Mouse (Mus musculus) liver, embryonic 13.5 days (tissue): ENCODE measurements around the gene Commd6. TPM values are rescaled to one million over a fixed set of nuclear protein-coding genes. Genes with fewer than 3 reads are reported as not detected.

Experiments
- ATAC-seq: fragments of 200-750 bp; cut with Nextera tagmentation; 2 replicates; pipeline ENCODE4 v1.8.0; 2017; ENCODE audit warnings: low read depth, mild to moderate bottlenecking, moderate number of reproducible peaks, moderate library complexity
- DNase-seq: peaks from one replicate; pipeline ENCODE4 v3.0.0; 2022
- H3K27ac ChIP-seq: fragments of 300-500 bp; sonication (generic); 2 replicates; pipeline ENCODE4 v1.5.1; 2015; ENCODE audit warnings: moderate library complexity, mild to moderate bottlenecking, inconsistent platforms
- H3K27me3 ChIP-seq: fragments of 300-500 bp; sonication (generic); 2 replicates; pipeline ENCODE4 v1.6.1; 2015; ENCODE audit warnings: mild to moderate bottlenecking, inconsistent platforms
- H3K36me3 ChIP-seq: fragments of 300-500 bp; sonication (generic); 2 replicates; pipeline ENCODE4 v1.6.1; 2015; ENCODE audit warnings: mild to moderate bottlenecking, inconsistent platforms
- H3K4me1 ChIP-seq: fragments of 300-500 bp; sonication (generic); replicated peaks from 2 replicates; pipeline ENCODE4 v1.6.1; 2015; ENCODE audit warnings: inconsistent platforms
- H3K4me2 ChIP-seq: fragments of 300-500 bp; sonication (generic); 2 replicates; pipeline ENCODE4 v1.6.1; 2015; ENCODE audit warnings: inconsistent platforms, mild to moderate bottlenecking, moderate library complexity
- H3K4me3 ChIP-seq: fragments of 300-500 bp; sonication (generic); replicated peaks from 2 replicates; pipeline ENCODE4 v1.5.1; 2015; ENCODE audit warnings: mild to moderate bottlenecking, inconsistent platforms
- H3K9ac ChIP-seq: fragments of 300-500 bp; sonication (generic); 2 replicates; pipeline ENCODE4 v1.6.1; 2015; ENCODE audit warnings: mild to moderate bottlenecking, inconsistent platforms
- H3K9me3 ChIP-seq: fragments of 300-500 bp; sonication (generic); replicated peaks from 2 replicates; pipeline ENCODE4 v1.6.1; 2016; ENCODE audit warnings: inconsistent platforms
- WGBS: fragments of 180-500 bp; shearing (Covaris S2); methylation state at CpG from one replicate; pipeline ENCODE4 v1.1.7; 2015; ENCODE audit not compliant: insufficient replicate concordance; 5-methylcytosine and 5-hydroxymethylcytosine counted together
- polyA plus RNA-seq: library from polyadenylated mRNA; unstranded; fragments of >200 nt; fragmentation: Nextera tagmentation; extraction: Ambion mirVana; gene quantifications from 2 replicates; pipeline ENCODE4 v1.2.1, GENCODE M21; 2015

Commd6 gene
- polyA plus RNA-seq, 1 experiment from 2014 or later: 60.8 TPM

DNA sequence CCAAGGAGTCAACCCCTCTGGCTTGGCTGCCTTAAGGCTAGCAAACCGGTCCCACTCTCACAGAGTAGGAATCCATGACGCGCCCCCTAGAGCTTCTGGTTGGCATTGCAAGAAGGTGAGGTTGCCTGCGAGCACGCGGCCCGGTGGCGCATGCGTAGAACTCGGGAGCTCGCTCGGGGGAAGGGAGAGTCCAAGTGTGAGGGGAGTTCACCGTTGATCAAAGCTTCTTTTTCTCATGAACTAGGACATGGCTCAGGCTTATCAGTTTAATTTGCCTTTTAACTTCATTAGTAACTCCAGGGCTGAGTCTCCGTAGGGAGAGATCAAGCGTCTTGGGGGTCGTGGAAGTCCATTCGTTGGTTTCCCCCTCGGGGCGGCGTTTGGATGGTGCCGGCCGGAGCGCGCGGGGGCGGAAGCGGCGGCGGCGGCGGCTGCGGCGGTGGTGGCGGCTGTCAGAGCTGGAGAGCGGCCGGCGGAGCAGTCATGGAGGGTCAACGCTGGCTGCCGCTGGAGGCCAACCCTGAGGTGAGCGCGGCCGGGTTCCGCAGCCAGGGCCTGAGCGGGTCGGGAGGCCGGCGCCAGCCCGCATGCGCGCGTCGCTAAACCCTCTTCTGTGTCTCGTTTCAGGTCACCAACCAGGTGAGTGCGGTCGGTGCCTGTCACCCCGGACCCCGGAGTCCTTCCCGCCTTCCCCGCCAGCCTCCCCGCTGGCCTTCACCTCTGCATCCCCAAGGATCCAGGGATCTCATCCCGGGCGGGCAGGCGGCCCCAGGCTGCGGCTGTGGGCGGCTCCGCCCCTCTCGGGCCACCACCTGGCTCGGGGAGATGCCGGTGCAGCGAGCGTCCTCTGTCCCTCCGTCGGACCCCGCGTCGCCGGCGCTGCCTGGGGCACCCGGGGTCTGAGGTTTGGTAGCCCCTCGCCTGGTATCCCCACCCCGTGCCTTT lies 13.4 kb upstream of the Commd6 start, which contains the start of gene Uchl3:
Gene Uchl3 (plus strand): TSS at position 387 of the 945 bp plus-strand sequence.
- Histone ChIP-seq H3K4me1 (peaks cover 20% of the 10 kb centered on the region), H3K27me3 (no peaks in the 10 kb centered on the region), H3K4me3 (peak within 1 kb of the TSS; percentile 95), H3K9me3 (no peaks in the 10 kb centered on the region), H3K27ac (peak within 1 kb of the TSS; percentile 53), H3K36me3 (no peaks in the 10 kb centered on the region), H3K4me2 (peak within 1 kb of the TSS; percentile 97), H3K9ac (peak within 1 kb of the TSS; percentile 89)
- under 1% methylated on average over 77 of the region's 81 CpGs for WGBS
- DNase-seq (peak; percentile 90), ATAC-seq (peak; percentile 90)

DNA sequence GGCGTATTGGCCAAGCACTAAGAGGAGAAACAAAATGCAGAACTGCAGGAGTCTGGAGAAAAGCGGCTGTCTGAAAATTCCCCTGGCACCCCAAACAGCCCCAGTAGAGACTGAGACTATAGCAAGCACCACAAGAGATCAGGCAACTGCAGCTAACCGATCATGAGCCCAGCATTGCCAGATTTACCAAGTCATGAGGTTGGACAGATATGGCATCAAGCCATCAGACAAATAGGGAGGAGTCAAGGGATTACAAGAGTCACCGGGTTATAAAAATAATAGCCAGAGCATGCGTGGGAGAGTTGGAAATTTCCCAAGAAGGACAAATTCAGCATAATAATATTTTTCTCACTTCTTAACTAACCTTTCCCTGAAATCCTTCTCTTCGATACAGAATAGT lies 12.1 kb upstream of the Commd6 start:
- Histone ChIP-seq H3K36me3 (no peaks in the 10 kb centered on the region), H3K27me3 (no peaks in the 10 kb centered on the region), H3K9me3 (no peaks in the 10 kb centered on the region), H3K4me3 (no peak overlapping the region), H3K9ac (no peak overlapping the region), H3K27ac (no peak overlapping the region), H3K4me2 (no peak overlapping the region), H3K4me1 (peaks cover 20% of the 10 kb centered on the region)
- DNase-seq (no peak), ATAC-seq (no peak)
- WGBS: 69% methylated on average over 6 of the region's 6 CpGs

DNA sequence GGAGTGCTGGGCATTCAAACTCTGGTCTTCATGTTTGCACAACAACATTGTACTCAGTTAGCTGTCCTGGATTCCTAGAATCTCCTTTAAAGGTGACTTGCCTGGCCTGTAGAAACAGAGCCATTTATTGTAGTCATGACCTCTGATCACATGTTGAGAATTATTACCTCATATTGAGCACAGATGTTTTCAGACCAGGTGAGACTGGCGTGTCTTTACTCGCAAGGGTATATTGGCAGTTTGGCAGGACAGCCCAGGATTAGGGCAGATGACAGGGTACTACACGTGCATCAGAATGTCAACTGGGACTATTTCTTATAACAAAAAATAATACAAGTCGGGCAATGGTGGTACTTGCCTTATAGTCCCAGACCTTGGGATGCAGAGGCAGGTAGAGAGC lies 10.1 kb upstream of the Commd6 start:
- no peaks in the 10 kb centered on the region for H3K27me3 ChIP-seq
- ATAC-seq (no peak), DNase-seq (no peak)
- no peak overlapping the region for H3K4me2 ChIP-seq
- H3K9ac ChIP-seq: no peak overlapping the region
- H3K4me3 ChIP-seq: no peak overlapping the region
- 70% methylated on average over 4 of the region's 4 CpGs for WGBS
- H3K36me3 ChIP-seq: no peaks in the 10 kb centered on the region
- peaks cover 16% of the 10 kb centered on the region for H3K4me1 ChIP-seq
- no peak overlapping the region for H3K27ac ChIP-seq
- H3K9me3 ChIP-seq: no peaks in the 10 kb centered on the region

DNA sequence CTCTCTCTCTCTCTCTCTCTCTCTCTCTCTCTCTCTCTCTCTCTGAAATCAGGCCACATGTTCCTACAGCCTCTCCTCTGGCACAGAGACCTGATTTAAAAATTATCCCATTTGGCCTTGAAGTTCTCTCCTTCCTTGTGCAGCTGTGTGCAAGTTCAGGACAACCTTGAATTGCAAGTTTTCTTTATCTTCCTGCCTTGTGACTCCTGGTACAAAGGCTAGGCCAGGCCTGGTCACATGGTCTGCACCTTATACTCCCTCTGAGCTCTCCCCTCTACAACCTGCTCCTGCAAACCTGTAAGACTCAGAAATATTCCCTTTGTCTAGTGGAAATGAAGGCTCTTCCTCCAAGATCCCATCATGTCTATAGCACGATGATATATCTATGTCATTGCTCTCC lies 4.5 kb upstream of the Commd6 start:
- H3K9me3 ChIP-seq: no peaks in the 10 kb centered on the region

DNA sequence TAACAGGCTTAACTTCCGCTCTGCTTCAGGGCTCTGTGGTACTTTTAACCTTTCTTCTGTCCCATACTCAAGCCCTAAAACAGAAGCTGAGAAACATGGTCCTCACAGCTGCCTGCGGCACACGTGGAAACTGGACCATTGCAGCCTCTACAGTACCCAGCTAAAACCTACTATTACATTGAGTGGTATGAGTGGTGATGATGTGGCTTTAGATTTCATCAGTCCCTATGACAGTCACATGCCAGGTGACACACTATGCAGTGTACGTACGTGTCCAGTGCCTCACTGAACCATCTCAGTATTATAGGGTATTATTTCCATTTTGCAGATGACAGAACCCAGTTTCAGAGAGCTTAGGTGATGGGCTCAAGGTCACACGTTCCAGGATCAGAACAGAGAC lies 3.1 kb downstream of the Commd6 start:
- H3K4me1 ChIP-seq: peaks cover 13% of the 10 kb centered on the region
- 89% methylated on average over 6 of the region's 6 CpGs for WGBS
- no peak overlapping the region for H3K9ac ChIP-seq
- H3K36me3 ChIP-seq: peaks cover 27% of the 10 kb centered on the region
- DNase-seq (no peak), ATAC-seq (no peak)
- H3K4me2 ChIP-seq: no peak overlapping the region
- no peak overlapping the region for H3K27ac ChIP-seq
- no peak overlapping the region for H3K4me3 ChIP-seq
- H3K27me3 ChIP-seq: no peaks in the 10 kb centered on the region
- H3K9me3 ChIP-seq: no peaks in the 10 kb centered on the region

More for the DNA sequence above, 4.5 kb upstream of the Commd6 start:
- WGBS: 69% methylated on average over 1 of the region's 1 CpGs
- Histone ChIP-seq H3K27ac (no peak overlapping the region), H3K4me3 (no peak overlapping the region), H3K27me3 (no peaks in the 10 kb centered on the region), H3K9ac (no peak overlapping the region), H3K4me1 (no peaks in the 10 kb centered on the region), H3K36me3 (no peaks in the 10 kb centered on the region), H3K4me2 (no peak overlapping the region)
- no peak for DNase-seq
- no peak for ATAC-seq

- peaks cover 13% of the 10 kb centered on the region for H3K4me1 ChIP-seq
- H3K9ac ChIP-seq: no peak overlapping the region
- no peak overlapping the region for H3K27ac ChIP-seq
- WGBS: 79% methylated on average over 1 of the region's 1 CpGs
- no peak for DNase-seq
- H3K27me3 ChIP-seq: no peaks in the 10 kb centered on the region
- H3K9me3 ChIP-seq: no peaks in the 10 kb centered on the region
- peaks cover 32% of the 10 kb centered on the region for H3K36me3 ChIP-seq
- no peak overlapping the region for H3K4me3 ChIP-seq
- no peak overlapping the region for H3K4me2 ChIP-seq
- ATAC-seq: no peak
Measured at GRCm38 (mm10) chr14:101635765-101636164, 4.7 kb downstream of the Commd6 start.

GRCm38 (mm10) chr14:101630548-101630947 lies 9.9 kb downstream of the Commd6 start:
- Histone ChIP-seq H3K27me3 (no peaks in the 10 kb centered on the region), H3K27ac (no peak overlapping the region), H3K9ac (no peak overlapping the region), H3K36me3 (peaks cover 28% of the 10 kb centered on the region), H3K9me3 (no peaks in the 10 kb centered on the region), H3K4me1 (no peaks in the 10 kb centered on the region), H3K4me2 (no peak overlapping the region), H3K4me3 (no peak overlapping the region)
- ATAC-seq: no peak
- DNase-seq: no peak
- 48% methylated on average over 2 of the region's 2 CpGs for WGBS

- Histone ChIP-seq H3K9ac (no peak overlapping the region), H3K4me1 (no peaks in the 10 kb centered on the region), H3K9me3 (no peaks in the 10 kb centered on the region), H3K4me2 (no peak overlapping the region), H3K36me3 (no peaks in the 10 kb centered on the region), H3K27me3 (no peaks in the 10 kb centered on the region), H3K27ac (no peak overlapping the region), H3K4me3 (no peak overlapping the region)
- WGBS: 67% methylated on average over 5 of the region's 5 CpGs
- DNase-seq (no peak), ATAC-seq (no peak)
Measured at GRCm38 (mm10) chr14:101617680-101618079, 22.8 kb downstream of the Commd6 start.

GRCm38 (mm10) chr14:101616178-101616577 lies 24.3 kb downstream of the Commd6 start:
- no peak overlapping the region for H3K27ac ChIP-seq
- H3K27me3 ChIP-seq: no peaks in the 10 kb centered on the region
- H3K9ac ChIP-seq: no peak overlapping the region
- H3K4me3 ChIP-seq: no peak overlapping the region
- no peaks in the 10 kb centered on the region for H3K9me3 ChIP-seq
- H3K36me3 ChIP-seq: no peaks in the 10 kb centered on the region
- no peak for DNase-seq
- no peak for ATAC-seq
- H3K4me1 ChIP-seq: no peaks in the 10 kb centered on the region
- no peak overlapping the region for H3K4me2 ChIP-seq
- 33% methylated on average over 9 of the region's 9 CpGs for WGBS

DNA sequence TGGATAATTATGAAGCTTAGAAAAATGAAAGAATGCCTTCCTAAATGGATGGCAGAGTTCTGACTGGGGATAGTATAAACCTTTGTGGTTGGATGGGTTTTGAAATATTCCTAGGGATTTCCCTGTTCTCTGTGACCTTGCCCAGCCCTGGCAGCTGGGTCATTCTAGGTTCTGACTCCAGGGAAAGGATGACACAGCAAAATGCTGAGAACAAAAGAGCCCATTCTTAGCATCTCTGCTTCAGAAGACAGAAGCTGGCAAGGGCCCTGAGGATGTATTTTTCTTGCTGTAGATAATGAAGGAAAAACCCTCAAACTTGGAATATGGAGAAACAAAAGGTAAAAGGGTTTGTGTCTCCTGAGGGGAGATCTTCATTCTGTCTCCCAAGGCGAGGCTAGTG lies 27.3 kb downstream of the Commd6 start:
- peaks cover 4% of the 10 kb centered on the region; the same call in 1 of the 2 replicates for H3K4me1 ChIP-seq
- no peak overlapping the region for H3K4me2 ChIP-seq
- DNase-seq (no peak), ATAC-seq (no peak)
- H3K27ac ChIP-seq: no peak overlapping the region
- H3K9ac ChIP-seq: no peak overlapping the region
- WGBS: 62% methylated on average over 1 of the region's 1 CpGs
- no peaks in the 10 kb centered on the region for H3K9me3 ChIP-seq
- H3K36me3 ChIP-seq: no peaks in the 10 kb centered on the region
- H3K4me3 ChIP-seq: no peak overlapping the region
- peaks cover 14% of the 10 kb centered on the region for H3K27me3 ChIP-seq

- Histone ChIP-seq H3K4me1 (peaks cover 6% of the 10 kb centered on the region; the same call in 1 of the 2 replicates), H3K27ac (no peak overlapping the region), H3K4me3 (no peak overlapping the region), H3K9ac (no peak overlapping the region), H3K27me3 (peaks cover 26% of the 10 kb centered on the region), H3K36me3 (no peaks in the 10 kb centered on the region), H3K4me2 (no peak overlapping the region), H3K9me3 (no peaks in the 10 kb centered on the region)
- ATAC-seq (no peak), DNase-seq (no peak)
- 67% methylated on average over 10 of the region's 10 CpGs for WGBS
Measured at GRCm38 (mm10) chr14:101610701-101611100, 29.8 kb downstream of the Commd6 start.
